Mouse (Mus musculus) yolk sac, embryonic 10.5 days (tissue): ENCODE data around the gene Agrp.
"Not testable (repeated sequence)": the region's sequence is repeated elsewhere in the genome, so short reads cannot be mapped to it uniquely, and the experiment has no call there.

Experiments
- DNase-seq: peaks from one replicate; pipeline ENCODE4 v3.0.0-alpha.2; 2017; ENCODE audit warnings: low spot score

The Agrp gene

DNA sequence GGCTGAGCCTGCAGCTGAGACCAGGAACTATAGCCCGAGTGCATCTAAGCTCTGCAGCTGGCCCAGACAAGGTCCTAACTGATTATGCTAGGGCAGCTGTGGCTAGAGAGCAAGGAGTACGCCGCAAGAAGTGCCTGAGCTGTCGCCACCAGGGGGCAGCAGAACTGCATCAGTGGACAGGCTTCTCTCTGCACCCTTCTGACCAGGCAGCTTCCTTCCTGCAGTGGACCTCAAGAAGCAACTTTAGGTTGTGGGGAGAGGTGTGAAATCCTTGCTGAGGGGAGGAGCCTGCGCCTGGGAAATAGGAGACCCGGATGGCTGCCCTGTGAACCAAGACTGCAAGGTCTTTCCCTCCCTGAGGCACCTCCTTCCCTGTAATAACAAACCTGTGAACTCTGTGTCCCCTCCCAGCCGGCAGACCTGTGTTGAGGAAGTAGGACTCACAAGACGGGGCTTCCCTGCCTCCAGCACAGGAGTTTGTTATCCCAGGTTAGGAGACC, 14.7 kb downstream of the Agrp start:
- peak; percentile 86 for DNase-seq

DNA sequence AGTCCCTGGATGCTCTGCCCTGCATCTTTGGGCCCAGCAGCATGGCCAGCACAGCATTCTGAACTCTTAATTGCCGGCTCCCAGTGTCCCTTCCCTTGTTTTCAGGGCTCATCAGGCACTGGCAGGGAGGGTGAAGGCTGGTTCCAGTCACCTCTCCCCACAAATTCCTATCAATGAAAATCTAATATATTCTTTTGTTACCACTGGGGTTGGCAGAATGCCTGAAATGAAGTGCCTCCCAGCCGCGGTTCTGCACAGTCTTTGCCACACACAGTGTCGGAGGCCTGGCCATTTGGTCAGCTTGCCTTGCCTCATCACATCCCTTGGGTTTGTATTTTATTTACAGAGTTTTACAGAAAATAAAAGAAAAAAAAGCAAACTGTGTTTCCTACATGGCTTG, 15.4 kb downstream of the Agrp start:
- DNase-seq, result no peak

DNA sequence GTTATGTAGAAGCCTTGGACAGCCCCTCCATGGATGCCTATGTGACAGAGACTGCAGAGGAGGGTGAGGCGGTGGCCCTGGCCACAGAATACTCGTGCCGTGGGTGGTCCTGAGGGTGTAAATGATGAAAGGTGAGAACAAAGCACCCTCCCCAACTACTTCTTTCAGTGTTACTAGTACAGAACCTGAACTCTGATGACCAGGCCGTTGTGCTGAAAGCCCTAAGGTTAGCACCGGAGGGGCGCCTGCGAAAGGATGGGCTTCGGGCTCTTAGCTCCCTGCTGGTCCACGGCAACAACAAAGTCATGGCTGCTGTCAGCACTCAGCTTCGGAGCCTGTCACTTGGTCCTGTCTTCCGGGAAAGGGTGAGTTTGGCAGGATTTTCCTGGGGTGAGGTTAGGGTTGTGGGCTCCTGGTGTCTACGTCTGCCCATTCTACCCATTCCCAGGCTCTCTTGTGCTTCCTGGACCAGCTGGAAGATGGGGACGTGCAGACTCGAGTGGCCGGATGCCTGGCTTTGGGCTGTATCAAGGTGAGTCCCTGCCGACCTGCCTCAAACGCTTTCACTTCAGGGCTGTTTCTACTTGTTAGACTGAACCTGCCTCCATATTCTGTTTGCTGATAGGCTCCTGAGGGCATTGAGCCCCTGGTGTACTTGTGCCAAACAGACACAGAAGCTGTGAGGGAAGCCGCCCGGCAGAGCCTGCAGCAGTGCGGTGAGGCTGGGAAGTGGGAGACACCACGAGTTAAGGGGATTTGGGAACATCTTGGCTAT, 16.1 kb downstream of the Agrp start:
- no peak for DNase-seq

DNA sequence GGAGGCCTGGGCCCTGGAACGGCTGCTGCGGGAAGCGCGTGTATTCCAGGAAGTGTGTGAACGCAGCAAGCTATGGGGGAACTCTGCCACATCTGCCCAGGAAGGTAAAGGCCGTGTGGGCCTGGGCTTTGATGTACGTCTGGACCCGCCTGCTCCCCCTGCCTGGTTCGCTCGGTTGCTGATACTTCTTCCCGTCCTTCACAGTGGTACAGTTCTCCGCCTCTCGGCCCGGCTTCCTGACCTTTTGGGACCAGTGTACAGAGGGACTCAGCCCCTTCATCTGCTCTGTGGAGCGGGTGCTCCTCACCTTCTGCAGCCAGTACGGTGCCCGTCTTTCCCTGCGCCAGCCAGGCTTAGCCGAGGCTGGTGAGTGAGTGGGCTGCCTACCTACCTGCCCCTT, 17.0 kb downstream of the Agrp start:
- no peak for DNase-seq

DNA sequence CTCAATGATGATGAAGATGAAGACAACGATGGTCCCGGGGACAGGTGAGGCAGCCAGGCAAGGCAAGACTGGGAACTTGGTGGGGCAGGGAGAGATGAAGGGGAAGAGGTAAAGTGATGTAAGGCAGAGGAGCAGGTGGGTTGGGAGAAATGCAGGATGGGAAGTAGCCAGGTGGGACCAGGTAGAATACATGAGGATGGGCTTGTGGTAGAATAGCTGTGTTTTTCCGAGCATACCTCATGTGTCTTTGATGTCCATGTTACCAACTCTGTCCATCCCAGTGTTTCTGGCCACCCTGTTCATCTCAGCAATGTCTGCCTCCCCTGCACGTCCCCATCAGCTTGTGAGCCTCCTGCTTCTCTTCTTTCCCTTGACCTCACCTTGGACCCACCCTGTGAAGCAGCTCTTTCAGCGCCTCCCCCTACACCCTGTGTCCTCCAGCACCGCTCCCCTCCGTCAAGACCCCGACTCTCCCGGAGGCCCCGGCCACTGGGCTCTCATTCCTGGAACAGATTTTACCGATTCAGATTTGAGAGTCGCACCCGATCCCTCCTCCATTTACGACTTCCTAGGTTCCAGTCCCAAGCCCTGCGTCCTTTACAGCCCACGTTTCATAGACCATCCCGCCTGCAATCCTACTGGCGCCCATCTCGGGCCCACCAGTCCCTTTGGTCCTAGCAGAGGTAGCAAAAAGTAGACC, 18.2 kb downstream of the Agrp start:
- DNase-seq, result no peak

DNA sequence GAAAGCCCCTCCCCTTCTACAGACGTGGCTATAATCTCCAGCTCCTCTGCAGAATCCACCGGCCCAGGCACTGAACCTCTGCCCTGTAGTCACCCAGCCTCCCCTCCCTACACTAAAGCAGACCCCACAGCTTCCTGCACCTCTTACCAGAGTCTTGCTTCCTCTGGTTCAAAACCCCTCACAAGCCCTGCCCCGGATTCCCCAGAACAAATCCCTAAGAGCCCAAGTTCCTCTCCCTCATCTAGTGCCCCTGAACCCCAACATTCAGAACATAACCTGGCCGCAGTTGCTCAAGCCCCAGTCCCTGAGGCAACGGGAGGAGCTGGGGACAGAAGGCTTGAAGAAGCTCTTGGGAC, 18.9 kb downstream of the Agrp start:
- no peak for DNase-seq

DNA sequence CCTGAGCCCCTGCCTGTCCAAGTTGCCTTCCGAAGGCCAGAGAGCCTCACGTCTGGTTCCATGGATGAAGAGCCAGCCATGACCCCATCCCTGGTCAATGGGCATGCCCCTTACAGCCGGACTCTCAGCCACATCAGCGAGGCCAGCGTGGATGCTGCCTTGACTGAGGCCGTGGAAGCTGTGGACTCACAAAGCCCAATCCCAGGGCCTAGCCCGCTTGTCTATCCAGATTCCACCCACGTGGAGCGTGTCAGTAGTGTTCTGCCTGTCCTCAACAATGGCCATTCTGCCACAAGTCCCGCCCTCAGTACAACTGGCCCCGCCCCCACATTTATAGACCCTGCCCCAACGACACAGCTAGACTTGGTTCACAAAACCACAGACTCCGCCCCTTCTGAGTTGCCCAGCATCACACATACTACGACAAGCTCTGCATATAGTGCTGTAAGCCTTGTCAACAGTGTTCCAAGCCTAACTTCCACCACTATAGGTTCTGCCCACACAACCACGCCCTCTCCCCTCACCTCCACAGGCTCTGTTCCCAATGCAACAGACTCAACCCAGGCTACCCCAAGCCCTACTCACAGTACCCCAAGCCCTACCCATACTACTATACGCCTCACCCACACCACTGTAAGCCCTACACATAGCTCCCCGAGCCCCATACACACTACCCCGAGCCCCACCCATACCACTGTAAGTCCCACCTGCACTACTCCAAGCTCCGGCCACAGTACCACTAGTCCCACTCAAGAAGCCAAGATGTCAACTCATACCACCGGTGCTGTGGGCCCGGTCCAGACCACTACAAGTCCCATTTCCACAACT, 19.5 kb downstream of the Agrp start:
- DNase-seq, result no peak

DNA sequence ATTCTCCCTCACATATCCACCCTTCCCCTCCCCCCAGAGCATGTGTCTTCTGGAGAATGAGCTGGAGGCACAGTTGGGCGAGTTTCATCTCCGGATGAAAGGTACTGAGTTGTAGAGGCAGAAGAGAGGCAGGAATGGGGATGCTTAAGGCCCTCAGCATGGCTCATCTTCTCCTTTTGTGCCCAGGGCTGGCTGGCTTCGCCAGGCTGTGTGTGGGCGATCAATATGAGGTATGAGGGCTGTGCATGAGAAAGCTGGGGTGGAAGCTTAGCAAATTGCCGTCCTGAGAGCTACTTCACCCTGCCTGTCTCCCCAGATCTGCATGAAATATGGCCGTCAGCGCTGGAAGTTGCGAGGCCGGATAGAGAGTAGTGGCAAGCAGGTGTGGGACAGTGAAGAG, 21.3 kb downstream of the Agrp start:
- DNase-seq, result no peak

DNA sequence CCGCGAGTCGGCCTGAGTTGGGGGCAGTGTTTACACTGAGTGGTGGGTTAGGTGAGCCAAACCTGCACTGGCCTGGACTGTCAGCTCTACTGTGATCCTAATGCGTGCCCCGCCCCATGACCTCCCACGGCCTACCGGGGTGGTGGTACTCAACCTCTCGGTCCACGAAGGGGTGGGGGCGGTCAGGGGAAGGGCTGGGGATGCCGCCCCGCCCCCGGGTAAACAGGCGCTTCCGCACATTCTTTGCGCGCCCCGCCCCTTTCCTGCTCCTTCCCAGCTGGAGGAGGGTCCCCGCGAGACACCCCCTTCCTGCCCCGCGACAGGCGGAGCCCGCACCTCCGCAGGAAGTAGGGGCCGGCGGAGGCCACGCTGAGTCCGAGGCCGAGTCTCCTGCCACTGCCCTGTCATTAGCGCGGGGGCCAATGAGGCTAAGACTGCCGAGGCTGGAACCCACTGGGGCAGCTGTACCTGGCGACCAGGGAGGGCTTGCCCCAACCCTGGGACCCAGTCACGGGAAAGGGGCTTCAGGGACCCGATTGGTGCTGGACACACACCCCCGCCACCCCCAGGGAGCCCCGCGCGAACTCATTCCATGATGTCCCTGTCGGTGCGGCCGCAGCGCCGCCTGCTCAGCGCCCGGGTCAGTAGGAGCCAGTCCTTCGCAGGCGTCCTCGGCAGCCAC, 23.2 kb downstream of the Agrp start:
- peak; percentile 69 for DNase-seq

DNA sequence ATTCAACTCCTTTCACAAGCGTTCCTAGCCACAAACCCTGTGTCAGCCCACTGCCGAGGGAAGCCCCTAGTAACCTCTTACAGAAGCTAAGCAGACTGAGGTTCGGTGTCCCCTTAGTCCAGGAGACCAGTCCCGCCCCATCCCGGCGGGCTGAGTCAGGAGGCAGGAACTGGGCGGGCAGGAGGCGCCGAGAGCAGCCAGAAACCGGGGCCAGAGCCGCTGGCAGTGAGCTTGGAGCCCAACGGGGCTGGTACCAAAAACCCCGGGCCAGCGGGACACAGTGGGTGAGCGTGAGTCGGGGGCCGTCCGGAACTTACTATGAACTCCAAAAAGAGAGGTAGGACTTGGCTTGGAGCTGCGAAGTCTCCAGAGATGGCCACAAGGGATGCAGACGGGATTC, 24.2 kb downstream of the Agrp start:
- no peak for DNase-seq

DNA sequence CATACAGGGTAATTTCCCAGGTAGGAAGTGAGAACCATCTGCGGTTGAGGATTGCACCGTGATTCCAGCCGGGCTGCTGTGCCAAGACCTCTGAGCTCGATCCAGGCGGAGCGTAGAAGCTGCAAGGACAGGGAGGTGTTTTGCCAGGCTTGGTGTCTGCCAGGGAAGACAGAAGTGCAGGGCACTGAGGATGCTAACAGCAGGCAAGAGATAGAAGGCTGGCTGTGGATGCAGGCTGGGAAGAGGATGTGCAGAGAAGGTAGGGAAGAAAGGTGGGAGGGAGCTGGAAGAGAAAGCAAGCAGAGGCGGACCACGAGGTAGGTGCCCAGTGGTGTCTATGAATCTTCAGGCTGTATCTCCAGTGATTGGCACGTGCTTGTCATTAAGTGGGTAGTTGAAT, 25.4 kb downstream of the Agrp start:
- no peak for DNase-seq

DNA sequence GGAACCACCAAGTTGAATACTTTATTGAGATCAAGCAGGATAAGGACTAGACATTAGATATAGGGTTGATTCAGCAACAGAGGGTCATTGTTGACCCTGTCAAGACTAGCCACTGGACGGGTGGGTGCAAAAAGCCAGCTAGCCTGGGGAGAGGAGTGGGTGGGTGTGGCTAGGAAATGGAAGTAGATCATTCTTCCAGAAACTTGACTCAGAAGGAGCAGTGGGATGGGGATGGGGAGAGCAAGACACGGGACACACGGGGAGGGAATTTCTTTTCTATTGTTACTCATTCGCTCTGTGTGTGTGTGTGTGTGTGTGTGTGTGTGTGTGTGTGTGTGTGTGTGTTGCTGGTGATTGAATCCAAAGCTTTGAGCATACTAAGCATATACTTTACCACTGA, 27.4 kb downstream of the Agrp start:
- DNase-seq, result no peak

DNA sequence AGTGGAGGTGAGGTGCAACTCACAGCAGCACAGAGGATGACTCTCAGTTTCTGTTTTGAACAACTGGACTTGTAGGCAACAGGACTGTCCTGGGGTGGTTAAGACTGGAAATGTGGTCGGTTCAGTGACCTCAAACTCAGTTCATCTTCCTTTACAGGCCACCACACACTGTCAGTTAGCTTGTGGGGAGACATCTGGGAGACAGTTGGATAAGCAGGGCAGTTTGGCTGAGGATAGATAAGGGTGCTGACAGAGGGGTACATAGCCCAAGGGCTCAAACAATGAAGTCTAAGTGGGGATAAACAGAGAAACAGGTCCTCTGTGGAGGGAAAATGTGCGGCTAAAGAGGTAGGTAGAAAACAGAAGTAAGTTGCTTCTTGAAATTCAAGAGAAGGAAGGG, 27.8 kb downstream of the Agrp start:
- no peak for DNase-seq

DNA sequence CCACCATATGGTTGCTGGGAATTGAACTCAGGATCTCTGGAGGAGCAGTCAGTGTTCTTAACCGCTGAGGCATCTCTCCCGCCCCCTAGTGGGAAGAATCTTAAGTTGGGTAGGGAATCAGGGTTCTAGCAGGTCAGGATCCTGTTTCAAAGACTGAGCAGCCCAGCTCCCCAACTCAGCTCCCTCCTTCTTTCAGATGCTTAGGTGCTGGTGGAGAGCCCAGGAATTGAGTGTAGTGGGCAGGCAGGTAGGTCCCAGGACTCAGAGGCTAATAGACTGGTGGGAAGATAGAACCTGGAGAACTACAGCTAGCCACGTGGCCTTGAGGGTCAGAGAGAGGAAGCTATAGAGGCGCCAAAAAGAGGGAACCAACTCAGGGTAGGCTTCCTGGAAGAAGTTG, 29.5 kb downstream of the Agrp start:
- DNase-seq, result no peak

DNA sequence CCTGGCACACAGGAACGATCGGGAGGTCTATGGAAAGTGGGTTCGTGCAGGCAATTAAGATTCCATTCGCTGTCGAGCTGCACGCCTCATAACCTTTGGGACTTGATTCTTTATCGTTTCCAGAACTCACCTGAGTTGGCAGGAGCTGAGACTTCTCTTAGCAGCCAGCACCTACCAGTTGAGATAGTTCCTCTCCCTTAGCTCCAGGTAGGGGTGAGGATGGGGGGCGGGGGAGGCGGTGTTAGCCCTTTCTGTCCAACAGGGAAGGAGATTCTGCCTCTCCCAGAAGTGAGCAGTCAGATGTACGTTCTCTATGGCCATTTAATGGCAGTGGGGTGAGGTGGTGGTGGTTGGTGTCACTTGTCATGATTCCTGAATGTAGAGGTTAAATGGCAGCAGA, 30.1 kb downstream of the Agrp start:
- no peak for DNase-seq

DNA sequence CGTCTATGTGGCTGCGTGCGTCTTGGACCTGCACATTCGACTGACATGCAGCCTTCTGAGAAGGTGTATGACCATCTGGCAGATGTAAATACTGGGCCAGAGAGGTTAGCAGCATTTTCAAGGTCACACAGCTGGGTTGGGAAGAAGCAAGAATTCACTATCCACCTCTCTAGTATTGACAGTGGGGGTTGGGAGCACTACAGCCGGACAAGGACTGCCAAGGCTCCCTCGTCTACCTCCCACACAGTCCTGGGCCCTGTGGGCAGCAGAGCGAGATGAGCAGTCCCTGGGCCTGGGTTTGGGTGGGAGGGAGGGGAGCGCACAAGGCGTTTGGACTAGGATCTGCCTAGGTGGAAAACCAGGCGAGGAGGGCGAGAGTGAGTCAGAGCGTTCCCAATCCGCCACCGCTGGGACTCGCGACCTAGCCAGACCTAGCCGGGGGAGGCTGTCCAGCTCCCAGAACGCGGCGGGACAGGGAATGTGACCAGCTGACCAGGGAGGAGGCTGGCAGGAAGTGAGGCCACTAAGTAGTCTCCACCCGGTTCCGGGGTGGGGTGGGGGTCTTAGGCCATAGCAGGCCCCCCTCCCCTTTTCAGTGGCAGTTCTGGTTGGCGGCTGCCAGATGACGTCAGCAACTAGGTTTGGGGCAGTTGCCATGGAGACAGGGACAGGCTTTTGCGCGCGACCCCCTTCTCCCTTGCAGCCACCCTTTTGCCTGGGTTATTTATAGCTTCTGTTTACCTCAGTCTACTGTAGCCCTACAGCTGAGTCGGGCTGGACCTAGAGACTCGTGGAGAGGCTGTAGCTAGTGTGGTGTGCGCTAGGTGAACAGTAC, 30.8 kb downstream of the Agrp start:
- peak; percentile 92 for DNase-seq

DNA sequence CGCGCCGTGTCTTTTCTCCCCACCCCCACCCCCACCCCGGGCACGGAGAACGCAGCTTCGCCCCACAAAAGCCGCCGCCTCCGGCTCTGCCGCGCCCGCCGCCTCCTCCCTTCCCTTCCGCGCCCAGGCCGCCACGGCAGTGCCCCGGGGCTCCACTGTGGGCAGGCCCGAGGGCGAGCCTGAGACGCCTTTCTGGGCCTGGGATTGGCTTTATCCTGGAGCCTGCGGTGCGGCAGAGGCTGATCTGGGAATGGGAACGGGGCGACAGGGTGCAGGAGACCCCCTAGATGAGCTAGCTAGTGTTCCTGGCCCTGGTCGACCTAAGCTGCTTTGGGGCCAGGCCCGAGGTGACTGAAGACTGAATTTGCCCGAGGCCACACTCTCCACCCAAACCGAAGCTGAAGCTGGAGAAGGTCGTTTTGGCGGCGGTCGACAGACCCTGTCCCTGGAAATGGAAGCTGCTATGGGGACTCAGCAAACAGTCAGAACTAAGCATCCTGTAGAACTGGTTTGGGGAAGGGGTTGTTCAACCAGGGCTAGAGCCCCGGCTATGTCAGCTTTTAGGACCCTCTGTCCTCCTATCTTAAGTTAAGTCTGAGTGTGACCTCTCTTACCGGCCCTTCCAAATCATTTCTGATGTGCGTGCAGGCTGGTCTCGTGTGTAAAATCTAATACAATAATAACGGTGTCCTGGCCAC, 31.6 kb downstream of the Agrp start:
- DNase-seq, result no peak

DNA sequence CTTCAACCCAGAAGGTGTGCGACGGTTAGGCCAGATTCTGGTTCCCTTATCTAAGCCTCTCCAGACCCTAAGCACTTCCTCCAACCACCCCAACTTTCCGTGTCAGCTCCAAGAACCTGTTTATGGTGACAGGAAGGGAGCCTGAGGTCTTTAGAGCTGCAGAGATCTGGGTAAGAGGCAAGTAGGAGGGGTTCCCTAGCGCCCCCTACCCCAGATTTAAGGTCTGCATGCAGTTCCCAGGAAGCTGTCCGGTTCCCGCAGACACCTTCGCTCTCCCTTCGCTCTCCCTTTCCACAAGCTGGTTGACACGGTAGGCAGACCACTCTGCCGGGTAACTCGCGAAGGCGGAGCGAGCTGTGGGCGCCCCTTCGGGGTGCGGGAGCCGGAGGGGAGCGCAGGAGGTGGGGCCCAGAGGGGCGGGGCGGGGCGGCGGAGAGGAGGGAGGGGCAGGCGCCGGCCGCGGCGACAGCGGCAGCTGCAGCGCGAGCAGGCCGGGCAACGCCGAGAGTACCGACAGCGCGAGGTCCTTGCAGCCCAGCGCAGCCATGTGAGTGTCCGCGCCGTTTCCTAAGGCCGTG, 32.3 kb downstream of the Agrp start, which contains the start of gene Ripor1:
Gene Ripor1 (plus strand): TSS at position 452 of the 578 bp plus-strand sequence.
- DNase-seq, result peak; percentile 88

DNA sequence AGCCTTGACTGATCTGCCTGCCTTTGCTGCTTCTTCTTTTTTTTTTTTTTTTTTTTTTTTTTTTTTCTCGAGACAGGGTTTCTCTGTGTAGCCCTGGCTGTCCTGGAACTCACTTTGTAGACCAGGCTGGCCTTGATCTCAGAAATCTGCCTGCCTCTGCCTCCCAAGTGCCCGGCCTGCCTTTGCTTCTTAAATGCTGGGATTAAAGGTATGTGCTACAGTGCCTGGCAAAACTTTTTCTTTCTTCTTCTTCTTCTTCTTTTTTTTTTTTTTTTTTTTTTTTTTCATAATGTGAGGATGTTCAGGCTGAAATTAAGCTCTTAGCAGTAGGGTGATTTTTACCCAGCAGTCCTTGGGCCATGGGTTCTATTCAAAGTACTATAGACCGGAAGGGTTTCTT, 34.7 kb downstream of the Agrp start:
- not testable (repeated sequence) for DNase-seq

DNA sequence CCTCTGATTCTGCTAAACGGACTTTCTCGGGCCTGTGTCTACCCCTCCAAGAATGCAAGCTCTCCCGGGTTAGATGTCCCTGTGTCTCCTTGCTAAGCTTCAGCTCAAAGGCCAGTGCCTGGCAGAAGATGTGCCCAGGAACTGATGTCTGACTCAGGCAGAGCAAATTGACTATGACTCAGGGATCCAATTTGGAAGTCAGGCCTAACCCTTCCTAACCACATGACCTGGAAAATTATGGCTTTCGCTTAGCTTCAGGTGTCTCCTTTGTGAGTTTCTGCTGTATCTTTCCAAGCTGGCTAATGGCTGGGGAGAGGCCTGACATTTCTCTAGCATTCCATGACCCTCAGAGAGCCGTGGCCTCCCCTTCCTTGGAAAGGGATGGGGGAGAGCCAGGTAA, 35.9 kb downstream of the Agrp start:
- DNase-seq, result no peak
